In the genomic region with DNA sequence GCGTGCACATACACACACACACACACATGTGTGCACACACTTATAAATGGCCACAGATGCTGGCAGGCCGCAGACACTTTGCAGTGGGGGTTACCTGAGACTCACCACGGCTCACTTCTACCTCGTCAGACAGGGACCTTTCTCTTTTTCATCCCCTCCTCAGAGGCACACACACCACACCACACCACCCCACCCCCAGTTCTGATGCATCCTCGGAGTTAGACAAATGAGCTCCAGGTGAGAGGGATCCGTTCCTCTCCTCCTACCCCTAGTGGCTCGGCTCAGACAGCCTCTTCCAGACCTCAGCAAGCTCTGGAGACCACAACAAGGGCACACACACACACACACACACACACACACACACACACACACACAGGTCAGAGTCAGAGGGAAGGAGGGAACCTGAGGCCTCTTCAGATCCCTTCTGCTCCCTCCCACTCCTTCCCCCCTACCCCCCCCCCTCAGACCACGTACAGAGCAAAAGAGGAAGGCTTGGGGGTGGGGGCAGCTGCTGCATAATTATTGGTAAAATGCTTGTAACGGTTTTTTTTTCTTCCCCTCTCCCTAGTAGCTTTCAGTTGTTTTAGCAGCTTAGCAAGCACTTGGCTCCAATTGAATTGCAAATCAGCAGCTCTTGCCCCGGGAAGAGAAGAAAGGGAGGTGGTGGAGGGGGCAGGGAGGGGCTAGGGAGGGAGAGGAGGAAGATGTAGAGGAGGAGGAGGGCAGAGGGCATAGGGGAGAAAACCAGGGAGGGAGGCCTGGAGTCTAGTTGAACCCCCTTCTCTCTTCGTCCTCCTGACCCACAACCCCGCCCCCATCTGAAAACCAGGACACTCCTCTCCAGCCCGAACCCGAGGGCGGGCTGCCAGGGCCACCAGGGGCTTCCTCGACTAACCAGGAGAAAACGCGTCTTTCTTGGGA, we compare ENCODE assay signal across 8 mouse cellular contexts. TPM values are rescaled to one million over a fixed set of nuclear protein-coding genes. Genes with fewer than 3 reads are reported as not detected.
A peak's percentile ranks its signal among the peaks of the same experiment; 100 is the strongest.
DNase-seq lines count a peak whose midpoint lies in the region; ATAC-seq and TF ChIP-seq lines count a peak whose summit lies in the region.
"Had no signal": no experiment of that assay in that cellular context is flagged by ENCODE, and none has a peak within 500 bp of the region (broad histone marks: within the 10 kb centered on the region; RNA-seq: fewer than 3 reads in every experiment).

No protein-coding gene starts in this region.

- no peak for TF ChIP-seq CTCF in olfactory bulb, adult 2 months (IDR thresholded peaks at IDR 0.05; ENCODE audit: insufficient read depth, low read depth, low read length)

- peak overlapping the region; percentile 16; the same call in 1 of the 2 replicates for H3K4me3 ChIP-seq in embryonic facial prominence, embryonic 14.5 days (ENCODE audit: low read depth, low read length)
- H3K4me3 ChIP-seq in limb, embryonic 12.5 days (replicated peaks), result no peak overlapping the region
- H3K4me3 ChIP-seq in olfactory bulb, adult 2 months (ENCODE audit: insufficient read depth, low read depth, low read length), result no peak overlapping the region

- peak overlapping the region; percentile 0; the same call in 1 of the 2 replicates for H3K9ac ChIP-seq in embryonic facial prominence, embryonic 14.5 days (ENCODE audit: low read depth, low read length)
- H3K9ac ChIP-seq in limb, embryonic 12.5 days (replicated peaks), result no peak overlapping the region

- H3K27me3 ChIP-seq in embryonic facial prominence, embryonic 14.5 days (replicated peaks; ENCODE audit: control insufficient read depth, insufficient read depth, low read length), result peaks cover 15% of the 10 kb centered on the region; the same call in 1 of the 2 replicates
- H3K27me3 ChIP-seq in limb, embryonic 12.5 days, result peaks cover 51% of the 10 kb centered on the region

- H3K36me3 ChIP-seq in embryonic facial prominence, embryonic 14.5 days (ENCODE audit: control insufficient read depth, insufficient read depth, low read length), result no peaks in the 10 kb centered on the region
- no peaks in the 10 kb centered on the region for H3K36me3 ChIP-seq in limb, embryonic 12.5 days

- ATAC-seq in embryonic facial prominence, embryonic 14.5 days (ENCODE audit: low read depth), result peak; percentile 35
- 0 out of 2 replicates have a peak, but pooled peaks have one; percentile 9 for ATAC-seq in limb, embryonic 12.5 days (ENCODE audit: insufficient number of reproducible peaks, insufficient read depth, low FRiP score, low TSS enrichment, low read depth)

- peaks cover 27% of the 10 kb centered on the region for H3K4me1 ChIP-seq in embryonic facial prominence, embryonic 14.5 days (ENCODE audit: control insufficient read depth, insufficient read depth, low read length)
- H3K4me1 ChIP-seq in limb, embryonic 12.5 days (replicated peaks), result peaks cover 39% of the 10 kb centered on the region
- peaks cover 73% of the 10 kb centered on the region for H3K4me1 ChIP-seq in olfactory bulb, adult 2 months (ENCODE audit: control insufficient read depth, insufficient read depth, low read length)

- H3K27ac ChIP-seq in embryonic facial prominence, embryonic 14.5 days (replicated peaks; ENCODE audit: low read depth, low read length), result no peak overlapping the region
- H3K27ac ChIP-seq in limb, embryonic 12.5 days, result 0 out of 2 replicates have a peak overlapping the region, but pooled peaks have one; percentile 50
- peak overlapping the region; percentile 34; the same call in 1 of the 2 replicates for H3K27ac ChIP-seq in olfactory bulb, adult 2 months (ENCODE audit: insufficient read depth, low read depth, low read length)

- H3K9me3 ChIP-seq in embryonic facial prominence, embryonic 14.5 days (ENCODE audit: control insufficient read depth, low read length), result no peaks in the 10 kb centered on the region
- H3K9me3 ChIP-seq in limb, embryonic 12.5 days, result no peaks in the 10 kb centered on the region

- TF ChIP-seq POLR2A in olfactory bulb, adult 2 months (IDR thresholded peaks at IDR 0.05; ENCODE audit: insufficient read depth, low read depth, low read length), result no peak

- WGBS in embryonic facial prominence, embryonic 14.5 days, result 6% methylated on average over 16 of the region's 18 CpGs
- 9% methylated on average over 18 of the region's 18 CpGs for WGBS in limb, embryonic 12.5 days
- WGBS in olfactory bulb, adult 2 months, result 10% methylated on average over 18 of the region's 18 CpGs

- peak; percentile 48 for DNase-seq in CD4-positive helper T cell, adult 2 months (ENCODE audit: low read depth, low spot score)
- peak; percentile 98 for DNase-seq in ES-CJ7 (ENCODE audit: low read depth, low spot score)
- peak; percentile 66 for DNase-seq in embryonic facial prominence, embryonic 14.5 days (ENCODE audit: low spot score)
- no peak for DNase-seq in spleen, adult 18-20 months
- DNase-seq in adrenal gland, adult 8-10 months, result no peak

- peak overlapping the region; percentile 49 for H3K4me2 ChIP-seq in embryonic facial prominence, embryonic 14.5 days (ENCODE audit: low read depth, low read length)
- peak overlapping the region; percentile 41 for H3K4me2 ChIP-seq in limb, embryonic 12.5 days

RNA-seq across cellular contexts. Expression of a gene that starts 19.6 kb away (rescaled TPM):
- 0.97 and 1.2 TPM in 2 replicates for polyA plus RNA-seq in embryonic facial prominence, embryonic 14.5 days (2014; fragmentation: Nextera tagmentation; extraction: Ambion mirVana)
- 0.58 and 0.59 TPM in 2 replicates for polyA plus RNA-seq in limb, embryonic 12.5 days (2016; fragmentation: Nextera tagmentation; extraction: Ambion mirVana)
- not detected in 2 replicates for polyA plus RNA-seq in olfactory bulb, adult 2 months (2012; ENCODE audit: insufficient read depth, insufficient read length, low replicate concordance, missing spikeins)
- 1 to 10 TPM; 2.6 to 3.9 (median 3.2) TPM for total RNA-seq in adrenal gland, adult 8-10 months (2022)
- polyA plus RNA-seq: heart, embryonic 14.5 days had no signal

RNA-seq across cellular contexts. Expression of a gene that starts 54.7 kb away (rescaled TPM):
- 142 and 170 TPM in 2 replicates for polyA plus RNA-seq in embryonic facial prominence, embryonic 14.5 days (2014; fragmentation: Nextera tagmentation; extraction: Ambion mirVana)
- polyA plus RNA-seq in limb, embryonic 12.5 days (2016; fragmentation: Nextera tagmentation; extraction: Ambion mirVana), result 324 and 334 TPM in 2 replicates
- polyA plus RNA-seq in olfactory bulb, adult 2 months (2012; ENCODE audit: insufficient read depth, insufficient read length, low replicate concordance, missing spikeins), result not detected in 2 replicates
- total RNA-seq in adrenal gland, adult 8-10 months (2022), result 10 to 100 TPM; 14.7 to 23.4 (median 20.9) TPM

Comparison
In these comparisons a context has a peak if more than half of its experiments do, and no peak if none do; other contexts are left out.
1. DNase-seq: peak in CD4-positive helper T cell, adult 2 months (single experiment), ES-CJ7 (single experiment) and embryonic facial prominence, embryonic 14.5 days (single experiment); none in spleen, adult 18-20 months (0 of 2) and adrenal gland, adult 8-10 months (single experiment).